Mouse (Mus musculus) ES-E14 (cell line): ENCODE measurements around the gene Mctp1.

Experiments used
- CHD2 ChIP-seq: IDR thresholded peaks from 2 replicates; pipeline ENCODE4 v1.6.1; 2014; ENCODE audit warnings: mild to moderate bottlenecking, low read depth, low read length, inconsistent platforms
- HCFC1 ChIP-seq: IDR thresholded peaks from 2 replicates; pipeline ENCODE4 v1.6.1; 2012; ENCODE audit warnings: low read length, inconsistent platforms, borderline replicate concordance; ENCODE audit not compliant: insufficient read depth
- MAFK ChIP-seq: IDR thresholded peaks from 2 replicates; pipeline ENCODE4 v1.6.1; 2014; ENCODE audit warnings: mild to moderate bottlenecking, low read depth, low read length, inconsistent platforms; ENCODE audit not compliant: insufficient read depth
- ZNF384 ChIP-seq: IDR thresholded peaks from 2 replicates; pipeline ENCODE4 v1.6.1; 2012; ENCODE audit warnings: low read depth, low read length, inconsistent platforms

DNA sequence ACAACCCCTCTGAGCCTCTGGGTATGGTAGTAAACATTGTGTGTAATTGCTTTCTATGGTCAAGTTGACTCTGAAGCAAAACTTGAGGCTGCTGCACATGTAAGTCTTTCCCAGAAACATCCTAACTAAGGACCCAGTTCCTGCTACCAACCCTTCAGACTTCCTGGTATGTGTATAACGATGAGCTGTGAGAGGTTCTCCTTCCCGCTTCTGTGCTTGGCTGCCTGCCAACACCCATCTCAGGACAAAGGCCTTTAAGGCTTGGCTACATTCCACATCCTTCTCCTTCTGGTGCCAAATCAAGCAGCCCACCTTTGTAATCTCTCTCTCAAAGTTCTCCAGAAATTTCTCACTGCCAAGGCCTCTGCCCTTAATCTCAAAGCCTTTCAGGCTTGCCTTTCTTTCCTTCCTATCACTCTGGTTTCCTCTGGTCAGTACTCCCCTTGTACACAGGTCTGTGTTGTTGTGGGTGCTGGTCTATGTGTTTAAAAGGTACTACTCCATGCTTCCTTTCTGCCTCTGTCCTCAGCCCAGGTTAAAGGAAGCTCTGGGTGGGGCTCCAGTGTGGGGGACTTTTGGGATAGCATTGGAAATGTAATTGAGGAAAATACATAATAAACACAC, 99.9 kb downstream of the Mctp1 start:
- no peak for TF ChIP-seq ZNF384
- no peak for TF ChIP-seq CHD2
- TF ChIP-seq MAFK: no peak
- TF ChIP-seq HCFC1: no peak
